Mouse (Mus musculus): ENCODE measurements around the gene Rad23a.

- TF ChIP-seq CTCF (IDR thresholded peaks at IDR 0.05; ENCODE audit: low read depth) = peak; percentile 93
- no peak for TF ChIP-seq EP300 (optimal IDR thresholded peaks at IDR 0.05)
Observed at GRCm38 (mm10) chr8:84813059-84813458, 27.4 kb downstream of the Rad23a start.

Measured in stomach, postnatal 0 days (tissue).